Mouse (Mus musculus): ENCODE measurements around the gene Fsip1.

GRCm38 (mm10) chr2:118115647-118116046 lies 141.1 kb downstream of the Fsip1 start:
- no peak for TF ChIP-seq RCOR1 (conservative IDR thresholded peaks at IDR 0.05; ENCODE audit: low read depth, low read length)
- TF ChIP-seq CTCF (conservative IDR thresholded peaks at IDR 0.05 in 1 of 2, IDR thresholded peaks at IDR 0.05 in 1 of 2; ENCODE audit: low read depth in 2 of 2, low read length in 2 of 2) = no peak
- TF ChIP-seq NELFE (IDR thresholded peaks at IDR 0.05; ENCODE audit: low read depth, low read length) = no peak
- no peak for TF ChIP-seq MAX (IDR thresholded peaks at IDR 0.05; ENCODE audit: low read length)
- TF ChIP-seq USF2 (conservative IDR thresholded peaks at IDR 0.05; ENCODE audit: low read depth, low read length) = no peak
- TF ChIP-seq MXI1 (IDR thresholded peaks at IDR 0.05; ENCODE audit: low read depth, low read length) = no peak
- TF ChIP-seq KAT2A (IDR thresholded peaks at IDR 0.05; ENCODE audit: insufficient replicate concordance, low read length) = no peak
- no peak for TF ChIP-seq TCF12 (IDR thresholded peaks at IDR 0.05; ENCODE audit: low read depth, low read length)
- TF ChIP-seq ZC3H11A (IDR thresholded peaks at IDR 0.05; ENCODE audit: low read depth, low read length) = no peak

All from CH12.LX (cell line).